Mouse (Mus musculus): Measurements from ENCODE around the gene Gm973.

The Gm973 gene

DNA sequence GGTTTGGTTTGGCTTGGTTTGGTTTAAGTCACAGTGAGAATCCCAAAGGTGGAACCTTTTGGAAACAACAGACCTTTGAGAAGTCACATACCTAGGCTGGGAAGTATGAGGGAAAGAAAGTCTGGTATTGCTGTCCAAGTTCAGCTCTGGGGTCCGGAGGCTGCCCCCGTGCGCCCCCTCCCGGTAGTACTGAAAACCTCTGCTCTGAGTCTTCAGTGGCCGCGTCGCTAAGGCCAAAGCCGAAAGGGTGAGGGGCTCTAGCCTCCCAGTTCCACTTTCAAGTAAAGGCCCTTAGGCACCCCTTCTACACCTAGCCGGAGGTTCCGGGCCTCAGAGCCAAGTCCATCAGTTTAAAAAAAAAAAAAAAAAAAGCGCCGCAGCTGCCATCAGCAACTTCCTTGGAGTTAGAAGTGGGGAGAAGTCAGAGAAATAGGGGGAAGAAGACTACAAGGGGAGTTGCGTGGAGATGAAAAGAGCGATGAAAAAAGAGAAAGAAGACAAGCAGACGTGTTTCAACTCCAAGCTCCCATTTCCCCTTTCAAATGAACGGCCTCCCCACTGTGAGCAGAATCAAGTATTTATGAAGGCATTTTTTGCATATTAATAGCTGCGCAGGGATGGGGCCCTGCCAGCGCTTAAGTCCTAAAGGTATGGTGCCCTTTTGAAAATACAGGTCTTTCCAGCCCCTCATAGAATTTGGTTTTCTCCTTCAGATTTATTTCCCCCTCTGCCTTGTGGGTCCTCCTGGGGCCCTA is 68.8 kb downstream of the Gm973 start:
- DNase-seq (ENCODE audit: low read depth, low spot score), result peak; percentile 54

DNA sequence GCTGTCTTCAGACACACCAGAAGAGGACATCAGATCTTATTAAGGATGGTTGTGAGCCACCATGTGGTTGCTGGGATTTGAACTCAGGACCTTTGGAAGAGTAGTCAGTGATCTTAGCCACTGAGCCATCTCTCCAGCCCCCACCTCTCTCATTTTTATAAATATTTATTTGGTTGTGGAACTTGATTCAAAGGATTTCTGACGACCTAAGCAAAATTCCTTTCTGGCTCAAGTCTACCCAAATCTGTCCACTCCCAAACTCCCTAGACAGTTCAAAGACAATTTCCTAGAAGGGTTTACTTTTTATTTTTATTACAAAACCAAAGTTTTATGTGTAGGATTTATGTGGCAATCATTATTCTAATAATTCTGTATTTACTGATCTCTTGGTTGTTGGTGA is 73.2 kb downstream of the Gm973 start:
- DNase-seq (ENCODE audit: low read depth, low spot score), result no peak

DNA sequence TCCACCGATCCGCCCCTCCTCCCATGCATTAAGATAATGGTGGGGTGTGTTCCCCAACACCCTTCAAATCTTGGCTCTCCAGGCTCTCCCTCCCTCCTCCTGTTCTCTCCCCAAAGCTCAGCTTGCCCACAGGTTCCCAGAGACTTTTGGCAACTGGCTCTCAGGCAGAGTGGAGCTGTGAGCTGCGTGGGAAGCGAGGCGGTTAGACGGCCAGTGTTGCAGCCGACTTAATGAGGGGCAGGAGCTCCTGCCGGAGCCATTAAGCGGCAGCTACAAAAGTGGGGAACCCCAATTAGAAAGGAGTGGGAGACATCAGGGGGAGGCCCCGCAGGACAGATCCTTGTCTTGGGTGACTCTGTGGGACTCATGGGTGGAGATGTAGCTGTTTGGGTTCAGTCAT is 76.3 kb downstream of the Gm973 start:
- DNase-seq (ENCODE audit: low read depth, low spot score), result no peak

DNA sequence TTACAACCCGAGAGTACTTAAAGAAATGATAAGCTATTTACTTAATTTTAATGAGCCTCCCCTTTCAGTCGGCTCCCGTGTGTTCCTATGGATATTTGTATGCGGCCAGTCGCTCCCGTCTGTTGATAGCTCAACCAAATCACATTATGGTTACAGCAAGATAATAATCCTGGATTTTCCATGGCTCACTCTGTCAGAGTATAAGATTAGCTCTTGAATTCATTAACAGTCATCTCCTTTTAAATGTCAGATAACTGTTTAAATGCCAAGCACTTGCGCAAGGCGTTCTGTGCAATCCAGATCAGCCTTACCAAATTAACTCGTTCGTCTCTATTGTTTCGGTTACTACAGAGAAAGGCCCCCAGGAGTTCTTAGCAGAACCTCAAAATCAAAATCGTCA is 76.8 kb downstream of the Gm973 start:
- peak; percentile 40 for DNase-seq (ENCODE audit: low read depth, low spot score)

DNA sequence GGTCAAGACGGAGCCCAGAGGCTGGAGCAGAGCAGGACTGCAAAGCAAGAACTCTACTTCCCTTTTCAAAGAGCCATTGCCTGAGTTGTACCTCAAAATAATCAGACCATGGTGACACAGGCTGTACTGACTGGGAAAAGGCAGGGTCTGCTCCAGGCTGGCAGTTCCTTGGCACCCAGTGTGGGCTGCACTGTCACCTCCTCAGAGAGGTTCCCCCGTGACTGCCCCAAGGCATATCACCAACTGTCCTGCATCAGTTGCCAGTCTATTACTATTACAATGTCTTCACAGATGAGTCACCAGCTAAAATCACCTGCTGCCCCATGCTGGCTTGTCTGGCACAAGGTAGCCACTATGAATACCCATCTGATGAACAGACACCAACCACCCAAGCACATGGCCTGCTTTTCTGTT is 77.6 kb downstream of the Gm973 start:
- no peak for DNase-seq (ENCODE audit: low read depth, low spot score)

DNA sequence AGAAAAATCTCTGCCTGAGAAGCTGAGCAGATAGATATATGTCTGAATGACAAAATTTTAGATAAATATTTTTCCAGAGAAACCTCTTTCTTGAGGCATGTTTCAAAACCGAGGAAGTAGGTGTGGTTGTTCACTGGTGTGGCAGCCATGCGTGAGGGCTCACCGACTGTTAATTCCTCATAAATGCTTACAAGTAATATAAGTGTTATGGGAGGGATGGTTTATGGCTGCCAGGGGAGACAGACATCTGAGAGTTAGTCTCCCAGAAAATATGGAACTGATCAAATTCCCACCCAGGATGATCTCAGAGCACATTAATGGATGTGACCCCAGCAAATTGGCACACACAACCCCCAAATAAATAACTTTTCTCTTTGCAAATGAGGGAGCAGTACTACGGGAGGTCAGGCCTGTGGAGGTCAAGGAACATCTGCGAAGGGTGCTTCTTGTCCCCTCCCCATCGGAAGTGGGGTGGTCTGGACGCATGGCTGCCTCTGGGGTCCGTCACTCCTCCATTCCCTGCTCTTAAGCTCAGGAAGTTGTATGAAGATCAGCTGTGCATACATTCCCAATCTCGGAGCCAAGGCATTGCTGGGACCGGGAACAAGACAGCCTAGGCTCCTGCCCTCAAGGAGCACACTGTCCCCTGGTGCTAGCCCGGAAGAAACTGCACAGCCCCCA is 78.7 kb downstream of the Gm973 start:
- no peak for DNase-seq (ENCODE audit: low read depth, low spot score)

DNA sequence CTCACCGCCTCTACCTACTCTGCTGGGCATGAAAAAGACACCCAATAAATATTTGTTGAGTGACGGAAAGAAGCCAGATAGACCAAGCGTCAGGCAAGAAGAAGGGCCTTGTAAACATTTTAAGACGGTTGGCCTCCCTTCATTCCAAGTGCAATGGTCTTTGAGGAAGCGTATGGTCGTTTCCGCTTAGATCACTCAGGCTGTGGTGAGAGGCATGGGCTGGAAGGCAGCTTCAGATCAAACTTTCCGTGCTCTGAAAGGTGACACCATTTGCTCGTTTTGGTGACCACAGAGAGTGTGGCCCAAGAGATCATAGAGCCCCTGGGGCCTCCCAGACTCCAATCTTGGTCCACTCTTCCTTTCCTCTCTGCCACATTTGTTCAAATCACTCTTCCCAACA is 79.5 kb downstream of the Gm973 start:
- no peak for DNase-seq (ENCODE audit: low read depth, low spot score)

DNA sequence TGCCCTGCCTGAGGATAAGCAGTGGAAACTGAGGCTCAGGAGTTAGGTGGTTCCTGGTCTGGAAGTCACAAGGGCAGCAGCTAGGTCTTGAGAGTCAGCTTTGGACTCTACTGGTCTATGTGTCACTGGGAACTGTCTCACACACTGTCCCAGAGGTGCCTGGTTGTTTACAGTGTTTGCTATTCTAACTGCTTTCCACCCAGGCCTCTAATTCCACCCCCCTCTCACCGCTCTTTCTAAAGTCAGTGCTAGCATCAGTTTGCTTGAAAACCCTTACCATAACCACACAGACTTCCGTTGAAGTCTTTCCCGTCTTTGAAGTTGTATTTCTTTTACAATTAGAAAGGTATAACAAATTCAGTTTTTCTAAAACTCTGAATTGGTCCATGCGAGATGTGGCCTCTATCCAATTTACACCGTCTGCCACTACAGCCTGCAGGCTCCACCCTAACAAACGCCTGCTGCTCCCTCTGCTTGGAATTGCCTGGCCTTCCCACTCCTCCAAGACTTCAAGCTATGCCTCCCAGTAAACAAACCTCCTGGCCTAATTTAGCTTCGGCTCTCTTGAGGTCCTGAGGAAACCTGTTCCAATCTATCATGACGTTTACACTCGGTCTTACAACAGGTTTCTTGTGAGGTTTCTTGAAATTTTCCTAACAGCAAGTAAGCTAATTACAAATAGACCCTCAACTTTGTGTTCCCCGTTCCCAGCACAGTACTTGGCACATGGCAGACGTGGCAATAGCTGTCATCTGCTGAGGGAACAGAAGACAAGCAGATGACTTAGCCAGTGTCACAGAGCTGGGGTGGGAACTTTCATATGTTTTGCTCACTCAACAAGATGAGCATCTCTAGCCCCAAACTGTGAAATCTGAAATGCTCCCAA is 86.7 kb downstream of the Gm973 start:
- DNase-seq (ENCODE audit: low read depth, low spot score), result no peak

DNA sequence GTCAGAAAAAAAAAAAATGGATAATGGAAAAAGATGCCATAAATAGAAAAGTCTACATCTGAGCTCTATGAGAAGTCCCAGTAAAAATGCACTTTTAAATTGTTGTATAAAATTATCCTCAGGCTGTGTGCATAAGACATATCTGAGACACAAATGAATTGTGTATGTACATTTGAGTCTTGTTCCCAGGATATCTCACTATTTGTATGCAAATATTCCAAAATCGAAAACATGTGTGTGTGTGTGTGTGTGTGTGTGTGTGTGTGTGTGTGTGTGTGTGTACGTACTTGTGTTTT is 87.3 kb downstream of the Gm973 start:
- DNase-seq (ENCODE audit: low read depth, low spot score), result no peak

DNA sequence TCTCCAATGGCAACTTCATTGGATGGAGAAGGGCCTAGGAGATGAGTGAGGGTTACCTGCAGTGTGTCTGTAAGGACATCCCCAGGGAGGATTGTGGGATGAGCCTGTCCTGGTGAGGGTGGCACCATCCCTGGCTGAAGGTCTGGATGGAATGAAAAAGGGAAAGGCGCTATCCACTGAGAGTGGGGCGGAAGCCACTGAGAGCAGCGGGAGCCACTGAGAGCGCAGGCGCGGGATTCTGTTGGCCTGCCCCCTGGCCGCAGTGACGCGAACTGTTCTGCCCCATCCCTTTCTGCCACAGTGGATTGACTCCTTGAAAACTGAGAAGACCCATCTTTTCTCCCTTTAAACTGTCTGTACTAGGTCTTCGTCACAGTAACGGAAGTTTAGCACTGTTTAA is 87.8 kb downstream of the Gm973 start:
- DNase-seq (ENCODE audit: low read depth, low spot score), result no peak

DNA sequence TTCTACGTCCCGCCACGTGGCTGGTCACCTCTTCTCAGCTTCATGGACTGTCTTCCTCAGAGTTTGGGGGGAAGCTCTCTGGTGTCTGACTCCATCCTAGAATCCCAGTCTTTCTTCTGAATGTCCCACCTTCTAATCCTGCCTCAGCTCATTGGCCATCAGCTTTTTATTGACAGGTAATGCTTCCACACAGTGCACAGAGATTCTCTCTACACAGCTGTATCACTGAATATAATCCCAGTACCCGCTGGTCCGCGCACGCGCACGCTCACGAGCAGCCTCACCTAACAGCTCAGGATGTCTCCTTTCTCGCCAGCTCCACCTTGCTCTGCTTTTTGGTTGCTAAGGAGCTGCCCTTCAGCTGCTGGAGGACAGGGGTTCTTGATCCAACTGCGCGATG is 90.4 kb downstream of the Gm973 start:
- no peak for DNase-seq (ENCODE audit: low read depth, low spot score)

DNA sequence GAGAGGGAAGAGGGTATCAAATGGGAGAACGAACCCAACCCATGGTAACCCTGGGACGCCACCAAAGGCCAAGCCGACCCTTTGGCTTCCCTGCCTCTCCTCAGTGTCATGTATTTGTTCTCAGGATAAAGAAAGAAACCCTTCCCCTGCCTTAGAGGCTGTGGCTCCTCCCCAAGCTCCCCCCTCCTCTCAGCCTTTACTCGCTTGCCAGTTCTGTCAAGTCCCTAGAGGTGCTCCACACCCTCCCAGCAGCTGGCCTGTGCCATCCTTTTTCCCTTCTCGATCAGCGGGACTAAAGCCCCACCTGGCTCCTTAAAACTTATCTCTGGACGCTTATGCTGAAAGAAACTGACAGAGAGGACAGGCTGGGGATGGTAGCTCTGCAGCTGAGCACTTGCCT is 91.0 kb downstream of the Gm973 start:
- DNase-seq (ENCODE audit: low read depth, low spot score), result no peak

DNA sequence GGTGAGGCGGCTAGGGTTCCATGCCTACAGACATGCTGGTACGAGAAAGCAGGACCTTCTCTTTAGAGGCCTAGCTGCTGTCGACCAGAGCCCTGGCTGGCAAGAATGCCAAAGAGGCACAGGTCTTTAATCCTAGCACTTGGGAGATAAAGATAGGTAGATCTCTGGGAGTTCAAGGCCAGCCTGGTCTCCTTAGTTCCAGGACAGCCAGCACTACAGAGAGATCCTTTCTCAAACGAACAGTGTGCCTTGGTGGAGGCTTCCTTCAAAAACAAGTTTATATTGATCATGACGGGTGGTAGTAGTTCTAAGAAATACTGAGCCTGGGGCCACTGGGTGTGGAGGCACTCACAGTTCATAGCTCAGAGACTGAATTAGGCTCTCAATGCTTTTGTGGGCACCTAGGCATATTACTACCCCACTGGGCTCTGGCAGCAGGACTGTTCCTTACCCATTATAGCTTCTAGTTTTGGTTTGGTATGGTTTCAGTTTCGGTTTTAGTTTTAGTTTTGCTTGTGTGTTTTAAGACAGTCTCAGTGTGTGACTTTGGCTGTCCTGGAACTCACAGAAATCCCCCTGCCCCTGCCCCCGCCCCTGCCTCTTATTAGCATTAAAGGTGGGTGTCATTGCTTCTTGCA is 92.2 kb downstream of the Gm973 start:
- DNase-seq (ENCODE audit: low read depth, low spot score), result no peak

DNA sequence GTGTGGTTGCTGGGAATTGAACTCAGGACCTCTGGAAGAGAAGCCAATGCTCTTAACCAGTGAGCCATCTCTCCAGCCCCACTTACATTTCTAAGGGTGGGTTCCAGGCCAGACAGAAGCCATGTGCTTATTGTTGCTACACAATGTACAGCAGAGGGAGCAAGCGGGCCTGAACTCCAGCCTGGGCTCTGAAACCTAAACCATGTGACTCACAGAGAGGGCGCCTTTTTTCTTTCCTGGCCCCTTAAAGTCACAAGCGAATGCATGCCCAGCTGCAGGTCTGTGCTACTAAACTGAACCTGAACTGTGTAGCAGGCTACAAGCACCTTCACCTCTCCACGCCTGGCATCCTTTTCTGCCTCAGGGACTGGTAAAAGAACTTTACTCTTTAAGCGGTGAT is 92.9 kb downstream of the Gm973 start:
- no peak for DNase-seq (ENCODE audit: low read depth, low spot score)

DNA sequence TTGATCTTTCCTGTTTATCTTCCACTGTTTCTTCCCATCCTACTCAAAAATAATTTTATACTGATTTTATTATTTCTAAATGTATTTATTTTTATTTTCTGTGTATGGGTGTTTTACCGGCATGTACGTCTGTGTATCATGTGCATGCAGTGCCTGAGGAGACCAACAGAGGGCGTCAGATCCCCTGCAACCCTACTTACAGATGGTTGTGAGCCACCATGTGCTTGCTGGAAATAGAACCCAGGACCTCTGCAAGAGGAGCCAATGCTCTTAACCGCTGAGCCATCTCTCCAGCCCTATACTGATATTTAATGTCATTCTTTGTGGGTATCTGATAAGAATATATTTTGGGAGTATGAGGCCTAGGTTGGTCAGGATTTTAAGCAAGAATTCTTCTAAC is 93.4 kb downstream of the Gm973 start:
- DNase-seq (ENCODE audit: low read depth, low spot score), result no peak

DNA sequence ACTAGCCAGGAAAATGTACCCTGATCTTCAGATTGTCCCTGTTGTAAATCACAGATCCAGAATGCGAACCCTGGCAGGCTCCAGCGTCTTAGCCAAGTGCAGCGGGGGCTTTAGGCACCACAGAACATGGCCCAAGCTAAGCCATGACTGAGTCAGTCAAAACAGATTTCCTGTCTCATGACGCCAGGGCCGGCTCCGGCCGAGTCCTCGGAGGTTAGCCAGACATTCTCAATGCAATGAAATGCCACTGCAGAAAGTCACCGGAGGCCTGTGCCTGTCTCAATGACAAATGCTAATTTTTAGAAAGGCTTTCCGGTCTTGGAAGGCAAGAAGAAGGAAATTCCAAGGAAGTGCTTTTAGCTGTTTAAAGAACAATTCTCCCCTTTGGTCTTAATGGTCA is 93.8 kb downstream of the Gm973 start:
- DNase-seq (ENCODE audit: low read depth, low spot score), result peak; percentile 36

DNA sequence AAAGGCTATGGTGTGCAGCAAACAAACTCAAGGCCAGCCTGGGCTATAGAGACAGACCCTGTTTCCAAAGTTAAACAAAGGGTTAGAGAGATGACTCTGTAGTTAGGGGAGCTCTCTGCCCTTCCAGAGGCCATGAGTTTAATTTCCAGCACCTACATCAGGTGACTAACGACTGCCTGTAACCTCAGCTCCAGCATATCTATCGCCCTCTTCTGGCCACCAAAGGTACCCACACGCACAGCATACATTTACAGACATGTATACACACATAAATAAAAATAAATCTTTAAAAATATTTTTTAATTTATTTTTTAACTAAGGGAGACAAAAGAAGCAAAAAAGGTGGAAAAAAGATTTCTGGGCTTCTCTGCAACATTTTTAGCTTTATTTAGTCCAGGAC is 94.9 kb downstream of the Gm973 start:
- DNase-seq (ENCODE audit: low read depth, low spot score), result no peak

DNA sequence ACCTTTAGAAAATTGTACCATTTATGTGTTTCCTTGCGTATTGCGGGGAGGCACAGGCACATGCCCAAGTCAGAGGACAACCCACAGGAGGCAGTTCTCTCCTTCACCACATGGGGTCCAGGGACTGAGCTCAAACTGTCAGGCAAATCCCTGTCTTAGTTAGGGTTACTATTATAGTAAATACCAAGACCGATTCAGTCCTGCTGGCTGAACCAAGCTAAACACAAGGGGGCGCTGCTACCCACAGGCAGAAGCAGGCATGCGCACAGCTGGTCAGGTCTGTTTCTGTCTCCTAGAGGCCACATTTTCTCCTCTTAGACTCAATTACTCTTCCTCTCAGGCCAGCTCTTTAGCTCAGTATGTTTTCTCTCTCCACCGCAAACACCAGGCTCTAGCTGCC is 97.7 kb downstream of the Gm973 start:
- peak; percentile 39 for DNase-seq (ENCODE audit: low read depth, low spot score)

DNA sequence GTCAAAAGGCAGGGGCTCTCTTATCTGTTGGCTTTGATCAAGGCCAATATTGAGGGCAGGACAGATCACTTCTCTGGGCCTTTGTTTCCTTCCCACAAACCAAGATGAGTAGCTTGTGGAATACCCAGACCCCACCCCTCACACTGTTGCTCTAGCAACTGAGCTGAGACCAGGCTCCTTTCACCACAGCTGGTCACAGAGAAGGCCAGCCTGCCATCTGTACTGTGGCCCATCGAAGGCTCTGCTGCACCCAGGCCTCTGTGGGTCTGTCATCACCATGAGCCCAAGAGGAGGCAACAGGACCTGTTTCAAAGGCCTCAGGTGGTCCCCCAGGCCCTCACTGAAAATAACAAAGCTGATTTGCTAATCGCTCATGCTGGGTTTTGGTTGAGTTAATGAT is 99.0 kb downstream of the Gm973 start:
- DNase-seq (ENCODE audit: low read depth, low spot score), result no peak

DNA sequence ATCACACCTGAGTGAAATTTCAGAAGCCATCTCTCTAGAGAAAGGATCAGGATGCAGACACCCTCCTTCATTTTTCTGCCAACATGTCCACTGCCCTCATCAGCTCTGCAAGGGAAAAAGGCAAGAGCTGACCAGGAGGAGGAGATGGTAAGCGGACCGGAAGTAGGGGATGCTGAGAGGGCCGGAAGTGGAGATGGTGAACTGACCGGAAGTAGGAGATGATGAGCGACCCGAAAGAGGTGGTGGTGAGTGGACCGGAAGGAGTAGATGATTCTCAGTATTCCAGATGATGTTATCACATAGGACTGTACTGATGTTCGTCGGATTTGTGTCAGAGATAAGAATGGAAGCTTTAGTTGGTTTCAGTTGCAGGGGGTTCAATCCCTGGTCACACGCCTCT is 103.1 kb downstream of the Gm973 start:
- DNase-seq (ENCODE audit: low read depth, low spot score), result no peak

DNA sequence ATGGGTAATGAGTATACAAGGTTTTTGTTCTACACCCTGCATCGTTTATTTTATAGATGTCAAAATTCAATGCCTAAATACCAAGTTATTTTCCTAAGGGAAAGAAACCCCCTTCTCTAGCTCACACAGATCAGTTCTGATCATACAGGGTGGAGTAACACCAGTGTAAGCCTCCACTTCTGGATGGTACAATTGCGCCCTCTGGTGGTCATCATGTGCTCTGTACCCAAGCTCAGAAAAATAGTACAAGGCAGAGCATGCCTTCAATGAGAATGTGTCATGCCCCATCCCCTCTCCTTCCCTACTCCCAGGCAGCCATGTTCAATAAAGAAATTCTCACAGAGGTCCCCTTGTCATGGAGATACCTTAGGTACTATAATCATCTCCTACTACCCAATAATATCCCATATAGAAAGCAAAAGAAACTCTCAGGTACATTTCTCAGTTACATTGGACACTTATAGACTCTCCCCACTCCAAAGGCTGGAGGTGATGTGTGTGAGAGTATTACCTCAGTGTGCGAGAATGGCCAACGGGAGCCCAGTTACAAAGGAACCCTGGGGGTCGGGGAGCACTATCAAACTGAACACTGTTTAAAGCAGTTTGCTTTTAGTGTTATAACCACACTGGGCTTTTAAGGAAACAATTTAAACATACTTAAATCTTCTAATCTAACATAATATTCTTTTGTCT is 107.4 kb downstream of the Gm973 start:
- DNase-seq (ENCODE audit: low read depth, low spot score), result peak; percentile 78

DNA sequence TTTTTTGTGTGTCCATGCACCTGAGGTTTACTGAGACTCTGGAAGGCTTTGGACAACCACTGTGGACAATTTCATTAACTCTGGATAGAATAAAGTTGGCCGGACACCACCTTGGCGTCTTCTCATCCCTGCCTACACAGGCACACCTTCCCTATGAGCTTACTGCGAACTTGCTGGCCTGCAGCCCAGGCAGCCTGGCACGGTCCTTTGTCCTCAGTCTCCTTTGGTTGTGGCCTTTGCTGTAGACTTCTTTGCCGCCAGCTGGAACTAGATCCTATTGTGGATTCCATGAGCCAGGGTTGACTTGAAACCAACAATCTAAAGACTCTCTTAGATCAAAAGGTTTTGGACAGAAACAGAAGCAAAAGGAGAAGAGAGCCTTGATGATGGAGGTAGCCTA is 109.3 kb downstream of the Gm973 start:
- DNase-seq (ENCODE audit: low read depth, low spot score), result no peak
